Mouse (Mus musculus) urinary bladder, postnatal 25 days (tissue): ENCODE data around the gene Apobr.
A peak's percentile ranks its signal among the peaks of the same experiment; 100 is the strongest.

Experiments
- DNase-seq: peaks from one replicate; pipeline ENCODE4 v3.0.0; 2022; ENCODE audit warnings: low spot score

The Apobr gene

GRCm38 (mm10) chr7:126598919-126599318, 14.2 kb downstream of the Apobr start:
- DNase-seq, result no peak

GRCm38 (mm10) chr7:126601896-126602295, 17.2 kb downstream of the Apobr start:
- DNase-seq, result no peak

GRCm38 (mm10) chr7:126602650-126603049, 17.9 kb downstream of the Apobr start:
- DNase-seq, result no peak

GRCm38 (mm10) chr7:126606611-126607010, 21.9 kb downstream of the Apobr start:
- DNase-seq, result no peak

GRCm38 (mm10) chr7:126607064-126607463, 22.3 kb downstream of the Apobr start:
- DNase-seq, result peak; percentile 50

GRCm38 (mm10) chr7:126607796-126608195, 23.1 kb downstream of the Apobr start:
- no peak for DNase-seq

- DNase-seq, result no peak
Measured at GRCm38 (mm10) chr7:126612736-126613135, 28.0 kb downstream of the Apobr start.

GRCm38 (mm10) chr7:126616707-126617106, 32.0 kb downstream of the Apobr start:
- DNase-seq, result no peak

- no peak for DNase-seq
Measured at GRCm38 (mm10) chr7:126619559-126620275, 35.0 kb downstream of the Apobr start.

GRCm38 (mm10) chr7:126621452-126622359, 37.0 kb downstream of the Apobr start:
- DNase-seq, result no peak

- no peak for DNase-seq
Measured at GRCm38 (mm10) chr7:126623381-126623780, 38.6 kb downstream of the Apobr start.

- DNase-seq, result no peak
Measured at GRCm38 (mm10) chr7:126624774-126625173, 40.0 kb downstream of the Apobr start.

GRCm38 (mm10) chr7:126625369-126625768, 40.6 kb downstream of the Apobr start:
- peak; percentile 68 for DNase-seq

GRCm38 (mm10) chr7:126625807-126626600, 41.3 kb downstream of the Apobr start:
- no peak for DNase-seq

GRCm38 (mm10) chr7:126628111-126628510, 43.4 kb downstream of the Apobr start:
- no peak for DNase-seq

GRCm38 (mm10) chr7:126629915-126630314, 45.2 kb downstream of the Apobr start:
- no peak for DNase-seq

GRCm38 (mm10) chr7:126630824-126631518, 46.2 kb downstream of the Apobr start, which contains the start of gene Nupr1:
Nupr1 (minus strand) TSS chr7:126630861.
- DNase-seq, result no peak

- DNase-seq, result no peak
Measured at GRCm38 (mm10) chr7:126632478-126632877, 47.7 kb downstream of the Apobr start.

- DNase-seq, result no peak
Measured at GRCm38 (mm10) chr7:126635375-126635774, 50.6 kb downstream of the Apobr start.

- peak; percentile 33 for DNase-seq
Measured at GRCm38 (mm10) chr7:126636733-126637520, 52.2 kb downstream of the Apobr start.
